Mouse (Mus musculus) megakaryocyte-erythroid progenitor cell, adult 5-6 weeks (primary cell): Measurements from ENCODE around the gene Arhgef17. TPM values are rescaled to one million over a fixed set of nuclear protein-coding genes. Genes with fewer than 3 reads are reported as not detected.
A peak's percentile ranks its signal among the peaks of the same experiment; 100 is the strongest.

Source experiments
- ATAC-seq: replicated peaks from 2 replicates; pipeline ENCODE4 v1.8.0; 2016; ENCODE audit warnings: mild to moderate bottlenecking, inconsistent platforms; ENCODE audit not compliant: severe bottlenecking, poor library complexity, low FRiP score, low TSS enrichment
- total RNA-seq, 2 experiments: library from RNA; stranded (forward) in 1 of 2; stranded (reverse) in 1 of 2; fragments of 200-1000, 215-1000 nt in 1 of 2; fragments of >200 nt in 1 of 2; fragmentation: Nextera tagmentation in 1 of 2; gene quantifications; 2 replicates each; pipeline ENCODE4 v1.2.3; 2014 to 2017

The Arhgef17 gene
- total RNA-seq, 2 experiments from 2014 or later = not detected

DNA sequence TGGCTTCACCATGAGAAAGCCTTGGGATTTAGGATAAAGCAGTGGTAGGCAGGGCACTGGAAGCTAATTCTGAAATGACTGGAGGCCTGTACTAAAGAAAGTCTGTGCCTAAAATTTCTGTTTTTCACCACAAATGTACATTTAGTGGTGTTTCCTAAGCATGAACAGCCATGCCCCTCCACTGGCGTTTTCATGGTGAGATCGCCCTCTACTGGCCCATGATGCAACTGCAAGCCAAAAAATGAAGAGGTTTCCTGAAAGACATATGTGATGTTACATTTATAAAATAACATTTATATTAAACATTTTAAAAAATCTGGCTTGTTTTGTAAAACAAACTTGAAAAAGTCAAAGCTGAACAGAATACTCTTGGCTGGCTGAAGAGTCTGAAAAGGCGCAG, 45.4 kb downstream of the Arhgef17 start:
- no peak for ATAC-seq

DNA sequence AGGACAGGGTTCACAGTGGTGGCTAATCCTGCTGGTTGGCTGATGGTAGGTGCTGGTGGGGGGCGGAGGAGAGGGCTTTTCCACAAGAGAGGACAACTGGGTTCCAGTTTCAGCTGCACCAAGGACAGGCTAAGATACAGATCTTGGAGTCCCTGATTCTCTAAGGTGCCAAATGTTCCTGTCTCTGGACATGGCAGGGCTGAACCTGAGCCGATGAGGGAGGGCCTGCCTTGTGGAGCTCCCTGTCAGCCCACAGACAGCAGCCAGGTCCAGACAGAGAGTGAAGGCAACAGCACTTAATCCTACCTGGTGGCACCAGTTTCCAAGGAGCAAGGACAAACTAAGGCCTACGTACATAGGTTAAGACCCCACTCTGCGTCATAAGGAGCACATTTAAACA, 47.4 kb downstream of the Arhgef17 start:
- ATAC-seq = no peak

DNA sequence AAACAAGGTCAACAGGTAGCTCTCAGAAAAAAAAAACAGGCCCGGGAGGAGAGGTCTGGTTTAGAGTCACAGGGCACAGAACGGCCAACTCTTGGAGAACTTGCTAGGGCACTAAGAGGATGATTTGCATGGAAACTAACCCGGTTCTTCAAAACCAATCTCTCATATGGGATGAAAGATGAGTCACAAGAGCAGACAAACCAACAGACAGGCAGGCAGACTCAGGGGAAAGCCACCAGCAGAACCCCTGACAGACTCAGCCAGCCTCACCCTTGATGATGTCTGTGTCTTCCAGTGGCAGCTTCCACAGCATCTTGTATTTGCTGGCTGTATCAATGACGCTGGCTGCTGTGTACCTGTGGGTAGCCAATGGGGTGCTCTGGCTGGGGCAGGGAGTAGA, 50.0 kb downstream of the Arhgef17 start:
- no peak for ATAC-seq

DNA sequence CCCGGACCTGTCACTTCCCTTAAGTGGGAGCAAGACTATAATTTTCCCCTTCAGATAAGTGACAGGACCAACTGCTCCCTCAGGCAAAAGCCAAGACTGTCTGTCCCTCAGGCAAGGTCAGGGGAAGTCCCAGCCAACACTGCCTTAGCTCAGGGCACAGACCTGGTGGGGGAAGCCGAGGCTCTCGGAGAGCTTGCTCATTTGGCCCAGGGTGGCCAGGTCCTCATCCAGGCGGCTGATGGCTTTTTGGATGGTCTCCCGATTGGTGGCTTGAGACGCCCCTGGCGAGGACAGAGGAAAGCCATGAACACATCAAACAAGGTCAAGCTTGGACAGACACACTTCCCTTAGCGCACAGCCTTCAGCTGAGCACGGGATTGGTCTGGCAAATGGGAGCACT, 50.4 kb downstream of the Arhgef17 start:
- ATAC-seq = no peak

DNA sequence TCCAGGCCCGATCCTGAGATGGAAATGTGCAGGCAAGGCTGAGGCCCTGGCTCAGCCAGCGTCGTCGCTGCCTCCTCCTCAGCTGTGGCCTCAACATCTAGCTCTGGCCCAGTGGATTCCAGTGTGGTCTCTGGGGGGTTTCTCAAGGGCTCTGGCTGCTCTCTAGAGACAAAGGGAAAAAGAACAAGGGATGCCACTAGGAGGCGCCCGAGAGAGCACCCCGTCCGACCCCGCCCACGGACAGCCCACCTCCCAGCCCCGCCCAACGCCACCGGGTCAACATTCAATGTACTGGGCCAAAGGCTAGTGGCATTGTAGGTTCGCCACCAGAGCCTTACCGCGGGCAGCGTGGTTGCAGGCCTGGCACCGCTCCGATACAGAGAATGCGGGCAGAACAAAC, 52.3 kb downstream of the Arhgef17 start:
- ATAC-seq = peak; percentile 69

DNA sequence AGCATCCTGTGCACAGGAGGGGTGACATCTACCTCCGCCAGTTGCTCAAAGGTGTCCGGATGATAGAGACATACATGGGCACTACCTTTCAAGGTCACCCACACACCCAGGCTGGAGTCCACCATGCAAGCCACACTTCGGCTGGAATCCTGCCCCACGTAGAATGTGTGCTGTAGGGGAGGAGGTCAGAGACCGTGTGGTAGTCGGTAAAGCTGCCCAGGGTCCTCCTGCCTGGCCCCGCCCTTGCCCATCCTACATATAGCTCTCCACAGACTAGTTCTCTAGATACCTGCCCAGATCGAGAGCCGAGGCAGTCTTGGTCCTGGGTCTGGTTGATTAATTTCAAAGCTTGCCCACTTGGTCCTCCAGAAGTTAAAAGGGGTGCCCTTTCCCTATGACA, 55.1 kb downstream of the Arhgef17 start:
- ATAC-seq = no peak

DNA sequence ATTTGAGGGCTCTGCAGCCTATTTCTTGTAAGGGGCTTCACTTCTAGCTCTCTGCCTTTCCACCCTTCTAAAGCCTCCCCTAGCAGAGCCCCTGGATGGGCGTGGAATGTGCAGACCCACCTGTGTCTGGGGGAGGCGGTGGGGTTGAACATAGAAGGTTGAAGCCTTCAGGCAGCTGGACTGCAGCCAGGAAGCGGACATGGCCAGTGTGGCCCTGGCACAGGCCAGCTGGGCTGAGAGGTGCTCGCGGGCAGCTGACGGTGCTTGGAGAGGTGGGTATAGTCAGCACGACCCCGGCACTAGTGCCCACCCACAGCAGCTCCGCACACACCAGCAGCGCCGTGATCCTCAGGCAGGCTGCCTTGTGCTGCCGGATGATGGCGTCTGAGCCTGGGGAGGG, 55.6 kb downstream of the Arhgef17 start:
- ATAC-seq = no peak

DNA sequence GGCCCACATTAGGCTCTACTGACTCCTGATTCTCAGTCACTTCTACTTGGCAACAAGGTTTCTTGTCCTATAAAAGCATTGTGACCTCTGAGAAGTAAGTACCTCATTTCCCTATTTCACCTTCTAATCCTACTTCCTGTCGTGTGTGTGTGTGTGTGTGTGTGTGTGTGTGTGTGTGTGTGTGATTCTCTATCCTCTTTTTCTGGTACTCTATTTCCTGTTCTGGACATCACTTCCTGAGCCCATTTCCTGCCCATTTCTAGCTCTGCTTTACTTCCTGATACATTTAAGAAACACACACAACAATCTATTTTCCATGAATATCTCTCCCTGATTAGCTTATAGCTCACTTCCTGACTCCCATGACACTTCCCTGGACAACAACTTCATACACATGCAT, 56.1 kb downstream of the Arhgef17 start:
- ATAC-seq = no peak

DNA sequence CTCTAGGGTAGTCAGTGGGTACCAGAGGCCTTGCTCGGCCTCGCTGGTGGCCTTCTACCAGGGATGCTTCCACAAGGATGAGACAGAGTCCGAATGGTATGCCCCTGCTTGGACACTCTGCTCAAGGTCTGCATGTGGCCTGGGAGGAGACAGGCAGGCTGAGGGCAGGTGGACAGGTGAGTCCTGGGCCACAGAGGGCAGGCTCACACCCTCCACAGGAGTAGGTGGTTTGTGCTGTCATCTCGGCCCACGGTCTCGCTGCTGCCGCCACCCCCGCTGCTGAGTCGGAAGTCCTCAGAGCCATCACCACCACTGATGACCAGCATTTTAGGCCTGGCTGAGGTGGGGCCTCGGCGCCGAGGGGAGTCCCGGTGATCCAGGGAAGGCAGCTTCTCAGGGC, 58.7 kb downstream of the Arhgef17 start:
- no peak for ATAC-seq

DNA sequence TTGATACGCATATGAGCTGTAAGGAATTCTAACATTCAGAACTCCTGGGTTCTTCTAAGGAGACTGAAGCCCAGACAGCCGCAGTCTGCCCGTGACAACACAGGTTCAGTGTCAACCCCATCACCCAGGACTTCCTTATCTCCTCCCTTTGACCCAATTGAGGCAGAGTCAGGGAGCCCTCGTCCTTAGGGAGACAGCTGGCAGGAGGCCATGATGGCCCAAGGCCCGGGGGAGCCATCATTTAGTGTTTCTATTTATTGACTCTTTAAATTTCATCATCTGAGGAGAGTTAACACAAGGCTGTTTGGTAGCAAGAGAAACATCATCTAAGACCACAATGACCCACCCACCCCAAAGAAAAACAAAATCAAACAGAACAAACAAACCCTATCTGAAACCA, 60.0 kb downstream of the Arhgef17 start:
- no peak for ATAC-seq

DNA sequence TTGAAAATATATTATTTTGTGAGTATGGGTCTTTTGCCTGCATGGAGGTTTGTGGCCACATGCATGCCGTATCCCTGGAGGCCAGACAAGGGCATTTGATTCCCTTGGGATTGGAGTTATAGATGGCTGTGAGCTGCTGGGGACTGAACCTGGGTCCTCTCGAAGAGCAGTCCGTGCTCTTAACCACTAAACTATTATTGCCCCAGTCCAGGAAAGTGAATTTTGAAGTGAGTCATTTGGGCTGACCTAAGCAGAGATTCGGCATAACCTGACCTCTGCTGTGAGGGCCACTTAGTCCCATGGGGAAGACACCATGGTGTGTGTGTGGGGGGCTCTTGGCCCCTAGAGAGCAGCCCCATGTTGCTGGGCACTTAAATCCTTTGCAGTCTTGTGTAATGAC, 60.6 kb downstream of the Arhgef17 start:
- no peak for ATAC-seq

DNA sequence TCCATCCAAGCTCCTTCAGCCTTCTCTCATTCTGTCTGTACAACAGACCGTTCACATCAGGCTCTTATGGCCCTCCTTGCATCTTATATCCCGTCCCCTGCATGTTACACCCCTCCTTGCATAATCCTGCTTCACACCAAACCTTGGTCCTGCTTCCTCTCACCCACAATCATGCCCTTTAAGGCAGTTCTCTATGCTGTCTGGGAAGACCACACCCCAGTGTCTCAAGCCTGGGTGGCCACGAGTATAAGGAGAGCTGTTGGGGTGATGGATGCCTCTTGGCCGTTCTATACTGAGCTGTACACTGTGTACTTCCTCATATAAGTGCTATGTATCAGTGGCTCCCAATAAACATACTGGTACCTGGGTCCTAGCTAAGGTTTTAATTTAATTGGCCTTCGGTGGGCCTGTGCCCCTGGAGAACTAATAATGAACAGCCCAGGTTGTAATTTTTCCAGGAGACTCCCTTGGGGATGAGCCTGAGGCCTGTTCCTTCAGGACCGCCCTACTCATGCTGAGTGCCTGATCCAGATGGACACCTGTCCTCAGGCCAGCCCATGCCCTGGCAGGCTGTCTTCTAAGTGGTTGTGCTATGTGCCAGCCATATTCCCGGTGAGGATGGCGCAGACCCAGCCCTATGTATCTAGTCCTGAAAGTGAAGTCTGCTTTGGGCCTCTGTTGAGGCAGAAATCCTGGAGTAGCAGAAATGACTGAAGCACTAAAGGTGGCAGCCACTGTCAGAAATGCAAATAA, 61.9 kb downstream of the Arhgef17 start:
- no peak for ATAC-seq

DNA sequence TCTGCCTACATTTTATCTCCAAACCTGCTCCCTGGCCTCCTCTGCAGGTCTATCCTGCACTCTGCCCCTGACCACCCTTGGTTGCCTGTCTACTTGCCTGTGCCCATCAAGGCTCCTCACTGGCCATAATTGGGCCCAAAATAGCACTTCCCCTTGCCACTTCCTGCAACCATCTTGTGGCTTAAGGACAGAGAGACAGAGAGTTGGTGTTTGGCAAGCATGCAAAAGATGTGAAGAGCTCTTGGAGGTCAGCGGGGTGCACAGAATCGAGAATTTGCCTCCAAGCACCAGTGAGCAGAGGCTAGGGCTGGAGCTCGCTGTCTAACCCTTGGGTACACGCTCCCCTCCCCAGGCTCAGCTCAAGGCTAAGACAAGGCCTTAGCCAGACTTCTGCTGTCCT, 63.4 kb downstream of the Arhgef17 start:
- no peak for ATAC-seq

DNA sequence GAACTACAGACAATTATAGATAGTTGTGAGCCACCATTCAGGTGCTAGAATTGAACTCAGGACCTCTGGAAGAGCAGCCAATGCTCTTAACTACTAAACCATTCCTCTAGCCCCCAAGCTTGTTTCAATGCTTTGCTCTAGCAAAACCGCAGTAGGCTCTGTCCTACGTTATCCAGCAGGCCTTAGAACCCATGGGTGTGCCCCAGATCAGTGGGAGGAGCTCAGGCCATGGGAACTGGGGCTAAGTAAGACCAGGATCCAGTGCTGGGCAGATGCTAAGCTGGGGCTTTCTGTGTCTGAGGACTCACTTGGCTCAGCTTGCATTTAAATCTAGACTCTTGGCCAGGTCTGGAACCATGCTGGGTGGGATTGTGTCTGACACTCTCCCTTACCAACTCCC, 64.3 kb downstream of the Arhgef17 start:
- 0 out of 2 replicates have a peak, but pooled peaks have one; percentile 23 for ATAC-seq

DNA sequence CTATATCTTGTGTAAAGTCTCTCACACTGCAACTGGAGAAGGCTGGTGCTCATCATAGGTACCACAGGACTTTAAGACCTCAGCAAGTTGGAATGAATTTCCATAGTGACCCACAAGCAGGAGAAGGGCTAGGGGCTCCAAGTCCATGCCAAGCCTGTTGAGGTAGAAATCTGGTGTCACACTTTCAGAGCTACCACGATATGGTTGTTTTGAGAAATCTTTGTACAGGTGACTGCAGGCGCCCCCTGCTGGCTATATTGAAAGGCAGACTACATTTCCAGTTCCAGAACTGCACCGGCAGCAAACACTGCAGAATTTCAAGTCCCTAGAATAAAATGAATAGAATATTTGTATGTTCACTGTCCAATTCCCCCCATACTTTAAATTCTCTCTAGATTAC, 65.2 kb downstream of the Arhgef17 start:
- ATAC-seq = no peak

DNA sequence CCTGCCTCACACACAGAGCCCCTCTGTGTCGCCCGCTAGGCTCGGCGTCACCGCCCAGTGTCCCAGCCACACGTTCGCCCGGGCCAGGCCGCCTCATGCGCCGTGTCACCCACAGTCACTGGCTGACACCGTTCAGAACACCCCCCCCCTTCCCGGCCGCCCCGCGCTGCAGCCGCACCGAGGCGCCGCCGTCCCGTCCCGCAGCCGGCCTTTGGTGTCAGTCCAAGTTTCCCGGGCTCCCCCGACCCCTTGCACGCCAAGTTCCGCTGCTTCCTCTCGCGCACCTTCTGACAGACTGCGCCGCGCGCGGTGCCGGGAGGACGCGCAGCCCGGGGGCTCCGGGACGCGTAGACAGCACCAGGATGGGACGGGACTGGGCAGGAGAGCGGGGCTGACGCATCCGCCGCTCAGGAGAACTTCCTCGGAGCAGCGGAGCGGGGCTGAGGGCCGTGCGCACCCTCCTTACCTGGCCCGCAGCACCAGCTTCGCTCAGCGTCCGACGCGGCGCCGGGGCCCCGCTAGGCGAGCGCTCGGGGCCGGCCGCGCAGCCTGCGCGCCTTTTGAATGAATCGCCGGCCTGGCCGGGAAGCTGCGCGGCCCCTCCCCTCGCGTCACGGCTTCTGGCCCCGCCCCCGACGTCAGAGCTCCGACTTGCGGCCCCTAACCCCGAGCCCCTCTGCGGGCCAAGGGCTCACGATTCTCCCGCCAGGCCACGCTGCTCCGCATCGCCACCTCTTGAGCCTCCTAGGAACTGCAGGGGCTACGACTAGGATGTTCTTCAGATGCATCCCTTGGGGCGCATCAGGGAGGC, 68.9 kb downstream of the Arhgef17 start, which contains the start of gene Relt:
Gene Relt, minus strand, starts transcription at position 619 of the 811 bp plus-strand sequence.
- peak; percentile 85 for ATAC-seq

DNA sequence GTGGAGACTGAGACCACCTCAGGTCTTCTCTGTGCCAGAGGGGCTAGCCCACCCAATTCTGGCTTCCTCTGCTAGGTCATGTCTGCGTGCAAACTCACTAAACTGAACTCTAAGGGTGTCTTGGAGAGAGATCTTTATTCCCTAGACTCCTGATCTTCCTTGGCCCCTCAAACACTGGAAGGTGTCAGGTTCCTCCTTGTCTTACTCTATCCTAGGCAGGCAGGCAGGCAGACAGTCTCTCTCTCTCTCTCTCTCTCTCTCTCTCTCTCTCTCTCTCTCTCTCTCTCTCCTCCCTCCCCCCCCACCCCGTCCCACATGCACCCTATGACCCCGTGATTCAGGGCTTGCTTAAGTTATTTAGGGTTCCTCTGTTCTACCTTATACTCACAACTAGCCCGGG, 69.6 kb downstream of the Arhgef17 start:
- no peak for ATAC-seq

DNA sequence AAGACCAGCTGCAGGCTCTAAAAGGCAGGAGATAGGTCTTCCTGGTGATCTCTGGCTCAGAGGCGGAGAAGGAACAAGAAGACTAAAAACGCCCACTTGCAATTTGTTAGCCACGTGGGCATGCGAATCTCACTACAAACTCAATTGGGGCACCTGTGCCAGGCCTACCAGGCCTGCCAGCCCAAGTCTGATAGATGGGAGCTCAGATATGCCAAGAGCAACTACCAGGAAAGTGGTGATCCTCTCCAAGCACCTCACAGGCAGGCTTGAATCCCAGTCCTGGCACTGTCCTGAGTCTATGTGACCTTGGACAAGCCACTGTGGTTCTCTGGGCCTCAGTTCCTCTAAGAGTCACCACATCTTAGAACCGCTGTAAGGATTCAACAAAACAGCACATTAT, 70.7 kb downstream of the Arhgef17 start:
- ATAC-seq = no peak

DNA sequence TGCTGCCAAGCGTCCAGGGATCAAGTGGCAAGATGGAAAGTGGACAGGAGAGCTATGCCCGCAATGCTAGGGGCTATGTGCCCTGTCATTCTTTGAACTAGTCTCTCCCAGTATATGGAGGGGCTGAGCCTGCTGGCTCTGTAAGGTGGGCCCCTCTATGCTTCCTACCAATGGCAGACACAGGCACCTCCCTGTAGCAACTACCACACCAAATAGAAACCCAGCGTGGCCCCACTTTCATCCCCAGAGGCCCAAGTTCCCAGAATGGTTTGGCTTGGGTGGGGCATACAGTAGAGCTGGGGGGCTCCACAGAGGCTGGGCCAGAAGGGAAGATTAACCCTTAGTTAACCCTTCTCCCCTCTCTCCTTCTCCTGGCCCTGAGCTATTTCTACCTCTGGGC, 71.5 kb downstream of the Arhgef17 start:
- no peak for ATAC-seq

DNA sequence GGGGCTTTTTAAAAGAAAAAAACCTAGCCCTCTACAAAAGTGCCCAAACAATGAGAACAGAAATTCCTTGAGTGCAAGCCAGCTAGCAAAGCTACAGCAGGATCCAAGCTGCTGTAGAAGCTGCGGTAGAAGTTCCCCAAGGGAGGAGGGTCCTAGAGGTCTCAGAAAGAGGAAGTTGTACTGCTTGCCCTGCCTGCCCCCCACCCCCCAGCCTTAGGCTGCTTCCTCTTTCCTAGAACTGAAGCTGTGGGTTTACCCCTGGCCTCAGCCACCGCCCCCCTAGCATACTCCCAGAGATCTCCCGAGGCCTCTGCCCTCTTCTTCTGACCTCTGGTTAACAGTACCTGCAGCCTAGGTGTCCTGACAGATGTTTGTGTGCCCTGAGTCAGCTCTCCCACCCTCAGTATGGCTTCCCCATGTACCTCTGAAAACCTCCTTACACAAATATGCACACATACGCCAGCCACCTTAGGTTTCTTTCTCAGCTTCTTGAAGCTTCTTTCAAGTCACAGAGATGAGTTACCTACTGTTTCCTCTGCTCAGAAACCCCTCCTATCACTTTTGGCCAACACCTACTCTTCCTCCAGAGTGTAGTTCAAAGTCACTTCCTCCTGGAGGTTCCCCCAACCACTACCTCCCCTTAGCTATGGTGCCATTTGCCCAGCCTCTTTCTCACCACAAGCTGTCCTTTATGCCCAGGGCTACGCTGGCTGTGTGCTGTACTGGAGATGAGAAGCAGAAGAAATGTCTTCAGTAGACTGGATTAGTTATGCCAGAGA, 75.9 kb downstream of the Arhgef17 start:
- ATAC-seq = peak; percentile 28; the same call in 1 of the 2 replicates
